Comparison of ENCODE assay signal across 13 mouse cellular contexts in genomic region chr4:155022228-155022855, GRCm38 (mm10).
"Had no signal": no experiment of that assay in that cellular context is flagged by ENCODE, and none has a peak within 500 bp of the region (broad histone marks: within the 10 kb centered on the region; RNA-seq: fewer than 3 reads in every experiment).

No protein-coding gene starts in this region.

- DNase-seq: lung, adult 18-20 months; lung, embryonic 14.5 days; lung, postnatal 10 days; lung, postnatal 4 days; midbrain, embryonic 14.5 days; right cerebral cortex, adult 18-20 months; right cerebral cortex, postnatal 25 days; right cerebral cortex, postnatal 4 days; spleen, adult 18-20 months; thymus, adult 18-20 months; thymus, postnatal 14 days; thymus, postnatal 36 days had no signal

- ATAC-seq: midbrain, embryonic 16.5 days had no signal
